Mouse (Mus musculus) liver, postnatal 0 days (tissue): Measurements from ENCODE around the gene Troap. TPM values are rescaled to one million over a fixed set of nuclear protein-coding genes. Genes with fewer than 3 reads are reported as not detected.

Source experiments
- ATAC-seq: fragments of 200-750 bp; cut with Nextera tagmentation; 2 replicates; pipeline ENCODE4 v1.8.0; 2017; ENCODE audit warnings: mild to moderate bottlenecking, moderate library complexity
- DNase-seq: peaks from one replicate; pipeline ENCODE4 v3.0.0-alpha.2; 2016
- H3K27ac ChIP-seq: fragments of 300-500 bp; sonication (generic); 2 replicates; pipeline ENCODE4 v1.5.1; 2014; ENCODE audit warnings: antibody characterized with exemption, moderate library complexity, mild to moderate bottlenecking, low read depth
- H3K27me3 ChIP-seq: fragments of 300-500 bp; sonication (generic); 2 replicates; pipeline ENCODE4 v1.6.1; 2014; ENCODE audit warnings: low read length, control low read depth, mixed read lengths; ENCODE audit not compliant: insufficient read depth
- H3K36me3 ChIP-seq: fragments of 300-500 bp; sonication (generic); replicated peaks from 2 replicates; pipeline ENCODE4 v1.6.1; 2014; ENCODE audit warnings: mild to moderate bottlenecking, control low read depth, low read length, moderate library complexity, mixed read lengths; ENCODE audit not compliant: insufficient read depth
- H3K4me1 ChIP-seq: fragments of 300-500 bp; sonication (generic); 2 replicates; pipeline ENCODE4 v1.6.1; 2014; ENCODE audit warnings: antibody characterized with exemption, mild to moderate bottlenecking, control low read depth; ENCODE audit not compliant: insufficient read depth
- H3K4me2 ChIP-seq: fragments of 300-500 bp; sonication (generic); 2 replicates; pipeline ENCODE4 v1.6.1; 2014; ENCODE audit warnings: low read depth, mild to moderate bottlenecking, low read length, moderate library complexity, mixed read lengths
- H3K4me3 ChIP-seq: fragments of 300-500 bp; sonication (generic); 2 replicates; pipeline ENCODE4 v1.5.1; 2014; ENCODE audit warnings: low read depth, low read length
- H3K9ac ChIP-seq: fragments of 300-500 bp; sonication (generic); replicated peaks from 2 replicates; pipeline ENCODE4 v1.6.1; 2014; ENCODE audit warnings: mild to moderate bottlenecking, moderate library complexity
- H3K9me3 ChIP-seq: fragments of 300-500 bp; sonication (generic); 2 replicates; pipeline ENCODE4 v1.6.1; 2016; ENCODE audit warnings: mild to moderate bottlenecking, control low read depth, low read length, mixed read lengths
- CTCF ChIP-seq: sonication (generic); IDR thresholded peaks from 2 replicates; pipeline ENCODE4 v1.5.1; 2016; ENCODE audit warnings: antibody characterized with exemption, low read depth
- EP300 ChIP-seq: IDR thresholded peaks from 2 replicates; pipeline ENCODE4 v1.6.1; 2016; ENCODE audit warnings: antibody characterized with exemption, low read depth, mild to moderate bottlenecking
- WGBS: fragments of 180-500 bp; shearing (Covaris S2); extraction: QIAGEN DNeasy Blood & Tissue Kit; methylation state at CpG from one replicate; pipeline ENCODE4 v1.1.7; 2014; ENCODE audit not compliant: insufficient replicate concordance; 5-methylcytosine and 5-hydroxymethylcytosine counted together
- polyA plus RNA-seq: library from polyadenylated mRNA; unstranded; fragments of >200 nt; fragmentation: Nextera tagmentation; extraction: Ambion mirVana; gene quantifications from 2 replicates; pipeline ENCODE4 v1.2.1, GENCODE M21; 2015

The Troap gene
- polyA plus RNA-seq, 1 experiment from 2014 or later: 6.7 TPM

DNA sequence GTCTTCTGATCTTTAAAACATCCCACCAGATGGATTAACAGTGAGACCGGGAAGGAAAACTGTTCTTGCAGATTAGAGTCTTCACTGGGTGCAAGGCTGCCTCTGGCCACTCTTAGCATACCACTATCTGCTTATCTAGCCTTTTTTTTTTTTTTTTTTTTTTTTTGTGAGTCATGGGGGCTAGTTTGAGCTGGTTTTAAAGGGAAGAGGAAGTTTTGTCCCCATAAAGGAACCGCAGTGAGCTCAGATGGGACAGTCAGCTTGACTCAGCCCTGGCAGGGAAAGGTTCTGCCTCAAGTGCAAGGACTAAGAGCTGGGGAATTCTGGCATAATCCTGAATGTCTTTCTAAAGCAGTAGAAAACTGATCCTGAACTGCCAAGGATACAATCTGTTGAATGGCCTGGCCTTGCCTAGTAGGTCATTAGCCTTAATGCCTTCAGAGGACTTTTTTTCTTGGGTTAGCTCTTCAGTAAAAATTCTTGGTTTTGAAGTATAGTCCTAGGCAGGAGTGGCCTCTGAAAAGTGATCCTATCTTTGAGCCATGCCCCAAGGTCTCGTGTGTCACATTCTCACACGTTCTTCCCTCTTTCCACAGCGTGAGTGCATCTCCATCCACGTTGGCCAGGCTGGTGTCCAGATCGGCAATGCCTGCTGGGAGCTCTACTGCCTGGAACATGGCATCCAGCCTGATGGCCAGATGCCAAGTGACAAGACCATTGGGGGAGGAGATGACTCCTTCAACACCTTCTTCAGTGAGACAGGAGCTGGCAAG lies 40.7 kb upstream of the Troap start:
- peak overlapping the region; percentile 31; the same call in 1 of the 2 replicates for H3K27ac ChIP-seq
- WGBS: 68% methylated on average over 7 of the region's 7 CpGs
- H3K4me1 ChIP-seq: peaks cover 32% of the 10 kb centered on the region
- TF ChIP-seq EP300 (0 out of 2 replicates have a peak, but pooled peaks have one; percentile 13), CTCF (no peak)
- peak overlapping the region; percentile 96 for H3K4me2 ChIP-seq
- ATAC-seq (no peak), DNase-seq (no peak)
- no peaks in the 10 kb centered on the region for H3K9me3 ChIP-seq
- peak overlapping the region; percentile 71 for H3K4me3 ChIP-seq
- peaks cover 47% of the 10 kb centered on the region for H3K36me3 ChIP-seq
- no peaks in the 10 kb centered on the region for H3K27me3 ChIP-seq
- peak overlapping the region; percentile 31; the same call in 1 of the 2 replicates for H3K9ac ChIP-seq

DNA sequence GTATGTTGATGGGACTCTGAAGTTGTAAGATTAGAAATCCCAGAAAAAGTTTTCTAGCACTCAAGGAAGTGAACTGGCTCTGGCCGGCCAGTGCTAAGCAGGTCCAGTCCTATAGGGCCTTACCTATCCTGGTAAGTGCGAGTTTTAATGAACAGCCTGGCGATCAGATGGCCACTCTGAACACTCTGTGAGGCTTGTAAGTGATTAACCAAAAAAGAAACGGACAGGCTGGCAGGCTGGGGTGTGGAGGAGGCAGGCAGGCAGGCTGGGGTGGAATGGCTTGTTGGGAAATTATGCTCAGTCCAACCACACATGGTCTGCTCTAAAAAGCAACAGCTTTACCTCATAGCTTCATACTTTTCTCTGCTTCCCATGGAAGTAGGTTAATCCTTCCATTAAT lies 38.9 kb upstream of the Troap start:
- Histone ChIP-seq H3K4me1 (peaks cover 26% of the 10 kb centered on the region), H3K9ac (no peak overlapping the region), H3K27me3 (no peaks in the 10 kb centered on the region), H3K9me3 (no peaks in the 10 kb centered on the region), H3K36me3 (peaks cover 51% of the 10 kb centered on the region), H3K4me3 (no peak overlapping the region), H3K4me2 (no peak overlapping the region), H3K27ac (peak overlapping the region; percentile 29; the same call in 1 of the 2 replicates)
- 69% methylated on average over 4 of the region's 4 CpGs for WGBS
- DNase-seq: no peak
- ATAC-seq: peak; percentile 28; the same call in 1 of the 2 replicates
- TF ChIP-seq CTCF: no peak
- no peak for TF ChIP-seq EP300

DNA sequence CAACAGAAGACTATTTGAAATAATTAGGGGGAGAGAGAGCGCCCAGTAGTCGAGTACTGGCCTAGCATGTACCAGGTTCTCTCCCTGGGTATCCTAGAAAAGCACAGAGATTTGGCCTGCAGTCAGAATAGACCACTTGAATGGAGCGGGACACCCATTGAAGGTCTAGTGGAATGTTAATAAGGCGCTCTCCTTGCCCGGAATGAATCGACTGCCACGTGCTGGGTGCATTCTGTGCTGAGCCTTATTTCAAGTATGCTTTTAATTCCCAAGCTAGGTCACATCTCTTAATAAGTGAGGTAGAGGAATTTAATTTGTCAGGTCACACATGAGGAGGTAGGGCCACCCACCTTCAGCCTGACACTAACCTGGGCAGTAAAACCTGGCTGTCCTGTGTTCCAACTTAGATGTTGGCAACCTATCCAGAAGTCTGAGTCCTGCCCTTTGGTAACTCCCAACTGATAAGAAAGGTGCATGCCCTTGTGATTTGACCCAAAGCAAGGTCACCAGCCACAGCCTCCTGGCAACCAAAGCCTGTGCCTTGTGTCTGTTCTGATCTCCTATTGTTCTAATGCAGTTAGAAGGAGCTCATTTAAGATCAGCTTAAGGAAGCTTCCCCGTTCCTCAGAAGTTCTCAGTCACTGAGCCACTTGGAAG lies 38.0 kb upstream of the Troap start:
- Histone ChIP-seq H3K9me3 (no peaks in the 10 kb centered on the region), H3K27ac (peak overlapping the region; percentile 29; the same call in 1 of the 2 replicates), H3K36me3 (peaks cover 51% of the 10 kb centered on the region), H3K4me1 (peaks cover 32% of the 10 kb centered on the region), H3K27me3 (no peaks in the 10 kb centered on the region), H3K9ac (no peak overlapping the region), H3K4me2 (no peak overlapping the region), H3K4me3 (no peak overlapping the region)
- TF ChIP-seq EP300 (no peak), CTCF (no peak)
- no peak for DNase-seq
- no peak for ATAC-seq
- 90% methylated on average over 8 of the region's 8 CpGs for WGBS

DNA sequence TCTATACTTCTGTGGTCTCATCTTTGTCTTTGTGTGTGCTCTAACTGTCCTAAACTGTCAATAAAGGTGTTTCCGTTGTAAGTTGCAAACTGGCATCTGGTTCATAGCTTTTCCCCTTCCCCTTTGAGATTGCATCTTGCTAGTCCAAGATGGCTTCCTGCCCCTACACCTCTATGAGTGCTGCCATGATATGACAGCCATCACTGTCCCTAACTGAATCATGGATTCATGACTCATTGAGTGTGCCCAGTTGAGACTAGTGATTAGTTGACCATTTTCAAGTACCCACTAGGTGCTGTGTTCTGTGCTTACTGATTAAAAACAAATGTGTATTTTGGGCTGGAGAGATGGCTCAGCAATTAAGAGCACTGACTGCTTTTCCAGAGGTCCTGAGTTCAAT lies 36.4 kb upstream of the Troap start:
- H3K27ac ChIP-seq: no peak overlapping the region
- peaks cover 42% of the 10 kb centered on the region for H3K36me3 ChIP-seq
- WGBS: 74% methylated on average over 1 of the region's 1 CpGs
- H3K27me3 ChIP-seq: no peaks in the 10 kb centered on the region
- DNase-seq (no peak), ATAC-seq (no peak)
- H3K4me3 ChIP-seq: no peak overlapping the region
- H3K4me2 ChIP-seq: no peak overlapping the region
- peaks cover 27% of the 10 kb centered on the region for H3K4me1 ChIP-seq
- no peaks in the 10 kb centered on the region for H3K9me3 ChIP-seq
- TF ChIP-seq EP300 (no peak), CTCF (no peak)
- H3K9ac ChIP-seq: no peak overlapping the region

DNA sequence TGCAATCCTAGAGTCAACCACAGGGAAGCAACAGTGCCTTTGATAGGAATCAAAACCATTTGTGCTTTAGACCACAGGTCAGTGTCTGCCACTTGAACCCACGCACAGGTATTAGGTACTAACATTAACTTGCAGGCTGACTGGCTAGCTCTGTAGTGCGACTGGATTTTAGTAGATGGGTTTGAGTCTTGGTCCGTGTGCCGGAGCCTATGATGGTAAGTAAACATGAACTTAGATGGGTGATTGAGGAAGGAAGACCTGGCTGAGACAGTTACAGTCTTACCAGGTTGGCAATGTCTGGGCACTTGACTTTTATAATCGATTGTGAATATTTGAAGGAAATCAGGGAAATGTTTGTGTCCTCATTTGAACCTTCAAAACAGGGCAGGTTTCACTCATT lies 35.6 kb upstream of the Troap start:
- peaks cover 39% of the 10 kb centered on the region for H3K36me3 ChIP-seq

DNA sequence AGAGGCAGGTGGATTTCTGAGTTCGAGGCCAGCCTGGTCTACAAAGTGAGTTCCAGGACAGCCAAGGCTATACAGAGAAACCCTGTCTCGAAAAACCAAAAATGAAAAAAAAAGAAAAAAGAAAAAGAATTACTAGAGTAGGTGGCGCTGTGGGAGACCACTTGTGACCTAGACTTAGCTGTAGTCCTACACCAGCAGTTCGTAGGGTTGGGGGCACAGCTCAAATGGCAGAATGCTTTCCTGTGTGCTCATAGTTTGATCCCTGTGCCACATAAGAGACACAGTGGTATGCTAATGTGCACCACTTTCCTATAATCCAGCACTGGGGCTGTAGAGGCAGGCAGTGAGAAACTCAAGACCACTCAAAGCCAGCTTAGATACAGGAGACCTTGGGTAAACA lies 35.1 kb upstream of the Troap start:
- Histone ChIP-seq H3K4me2 (no peak overlapping the region), H3K27me3 (no peaks in the 10 kb centered on the region), H3K27ac (no peak overlapping the region), H3K4me3 (no peak overlapping the region), H3K4me1 (peaks cover 22% of the 10 kb centered on the region), H3K36me3 (peaks cover 37% of the 10 kb centered on the region), H3K9me3 (no peaks in the 10 kb centered on the region), H3K9ac (no peak overlapping the region)
- TF ChIP-seq CTCF (no peak), EP300 (no peak)
- ATAC-seq (no peak), DNase-seq (no peak)
- WGBS: 79% methylated on average over 4 of the region's 4 CpGs

More for the DNA sequence above, 35.6 kb upstream of the Troap start:
- no peak overlapping the region for H3K9ac ChIP-seq
- no peaks in the 10 kb centered on the region for H3K27me3 ChIP-seq
- no peak for TF ChIP-seq EP300
- TF ChIP-seq CTCF: no peak
- no peak overlapping the region for H3K27ac ChIP-seq
- H3K4me2 ChIP-seq: no peak overlapping the region
- ATAC-seq: no peak
- 84% methylated on average over 5 of the region's 5 CpGs for WGBS
- no peak for DNase-seq
- H3K4me3 ChIP-seq: no peak overlapping the region
- H3K4me1 ChIP-seq: peaks cover 23% of the 10 kb centered on the region
- no peaks in the 10 kb centered on the region for H3K9me3 ChIP-seq
